Mouse (Mus musculus) kidney, postnatal 4 days (tissue): ENCODE data around the gene Cyp11a1.

ENCODE experiments used
- DNase-seq, 2 experiments: peaks; one replicate each; pipeline ENCODE4 v3.0.0; 2021; ENCODE audit warnings: mixed read lengths in 2 of 2

Cyp11a1 gene

GRCm38 (mm10) chr9:58047061-58047460, 40.9 kb downstream of the Cyp11a1 start:
- peak in 1 of 2 experiments; percentile 55 for DNase-seq

DNA sequence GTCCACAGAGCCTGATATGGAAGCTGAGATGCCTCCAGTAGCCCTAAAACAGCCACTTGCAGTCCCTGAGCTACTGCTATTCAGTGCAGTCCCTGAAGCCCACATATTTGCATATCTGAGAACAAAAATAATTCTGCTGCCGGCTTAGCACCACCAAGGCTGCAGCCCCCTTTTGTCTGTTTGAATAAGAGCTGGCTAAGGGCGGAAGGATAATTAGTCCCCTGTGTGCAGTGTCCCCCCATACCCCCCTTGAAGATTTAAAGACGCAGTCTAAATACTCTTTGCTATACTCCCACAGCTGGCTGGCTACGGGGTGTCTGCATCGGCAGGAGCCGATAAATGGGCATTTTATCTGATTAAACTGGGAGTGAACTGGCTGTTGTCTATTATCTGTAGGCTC, 42.4 kb downstream of the Cyp11a1 start:
- no peak for DNase-seq

GRCm38 (mm10) chr9:58049186-58049585, 43.0 kb downstream of the Cyp11a1 start:
- no peak for DNase-seq

- no peak for DNase-seq
These were observed 43.6 kb downstream of the Cyp11a1 start for GRCm38 (mm10) chr9:58049861-58050260.

GRCm38 (mm10) chr9:58051937-58052336, 45.7 kb downstream of the Cyp11a1 start:
- DNase-seq = no peak

DNA sequence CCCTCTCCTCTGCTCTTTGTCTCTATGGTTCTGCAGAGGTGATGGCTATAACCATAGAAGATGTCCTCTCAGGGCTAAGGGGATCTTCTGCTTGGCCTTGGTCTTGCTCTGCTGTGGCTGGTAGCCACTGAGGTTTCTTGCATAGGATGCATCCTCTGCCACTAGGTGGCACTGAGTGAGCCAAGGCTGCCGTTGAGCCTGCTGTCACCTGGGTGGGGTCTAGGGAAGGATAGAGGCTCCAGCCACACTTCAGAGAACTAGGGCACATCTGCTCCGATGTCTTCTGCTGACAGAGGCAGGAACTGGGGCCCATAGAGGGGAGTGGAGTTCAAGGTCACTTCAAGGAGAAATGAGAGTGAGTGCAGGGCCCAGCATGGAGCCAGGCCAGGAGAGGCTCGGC, 46.9 kb downstream of the Cyp11a1 start:
- peak; percentile 75 to 80 for DNase-seq

DNA sequence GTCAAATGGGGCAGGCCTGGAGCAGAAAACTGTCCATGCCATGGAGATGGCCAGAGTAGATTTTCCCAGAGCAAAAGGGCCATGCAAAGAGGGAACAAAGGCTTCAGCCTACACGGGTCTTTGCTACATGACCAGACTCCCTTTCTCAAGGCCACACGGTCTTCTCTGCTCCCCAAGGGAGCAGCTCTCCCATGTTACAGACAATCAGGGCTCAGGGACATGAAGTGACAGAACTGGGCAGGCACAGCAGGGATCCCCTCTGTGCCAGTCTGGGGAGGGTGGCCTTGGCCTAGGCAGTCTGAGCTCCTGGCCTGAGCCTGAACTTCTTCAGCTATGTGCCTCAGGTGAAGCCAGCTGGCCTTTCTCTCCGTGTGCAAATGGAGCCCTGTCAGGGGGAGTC, 47.3 kb downstream of the Cyp11a1 start:
- DNase-seq = no peak

GRCm38 (mm10) chr9:58054032-58054431, 47.8 kb downstream of the Cyp11a1 start:
- DNase-seq = no peak

DNA sequence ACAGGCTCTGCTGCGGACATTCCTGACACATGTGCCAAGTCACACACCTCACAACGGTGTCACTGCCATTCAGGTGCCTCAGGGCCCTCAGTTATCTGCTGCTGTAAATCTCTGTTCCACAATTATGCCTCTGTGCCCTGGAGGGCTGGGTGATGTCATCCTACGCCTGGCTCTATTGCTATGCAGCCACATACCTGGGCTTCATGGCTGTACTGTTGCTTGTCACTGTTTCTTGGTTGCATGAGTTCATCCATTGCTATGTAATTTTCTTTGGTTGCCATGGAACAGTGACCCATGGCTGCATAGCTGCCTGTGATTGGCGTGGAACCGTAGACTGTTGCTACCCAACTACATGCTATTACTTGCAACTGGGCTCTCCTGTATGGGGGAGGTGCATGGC, 49.5 kb downstream of the Cyp11a1 start:
- DNase-seq = no peak

DNA sequence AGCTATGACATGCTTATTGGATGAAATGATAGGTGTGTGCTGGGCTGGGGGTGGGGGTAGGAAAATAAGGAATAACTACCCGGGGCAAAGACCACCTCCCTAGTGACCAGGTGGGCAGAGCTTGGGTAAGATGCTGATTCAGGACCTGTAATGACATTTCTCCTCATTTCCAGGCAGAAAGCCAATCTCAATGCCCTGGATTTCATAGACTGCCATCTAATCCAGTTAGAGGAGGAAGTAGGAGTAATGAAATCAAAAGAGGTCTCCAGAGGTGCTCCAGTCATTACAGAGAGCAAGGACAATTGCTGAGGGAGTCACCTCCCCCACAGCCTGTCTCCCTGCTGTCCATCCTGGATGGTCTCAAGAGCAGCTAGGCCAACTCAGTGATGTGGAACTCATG, 53.7 kb downstream of the Cyp11a1 start:
- DNase-seq = no peak

- DNase-seq = peak; percentile 91 to 92
These were observed 54.8 kb downstream of the Cyp11a1 start for GRCm38 (mm10) chr9:58060677-58061667.

- DNase-seq = no peak
These were observed 57.3 kb downstream of the Cyp11a1 start, which contains the start of gene Stra6 for GRCm38 (mm10) chr9:58063531-58063930. Gene Stra6, plus strand, starts transcription at chr9:58063788.

- DNase-seq = no peak
These were observed 59.3 kb downstream of the Cyp11a1 start for GRCm38 (mm10) chr9:58065532-58065931.

DNA sequence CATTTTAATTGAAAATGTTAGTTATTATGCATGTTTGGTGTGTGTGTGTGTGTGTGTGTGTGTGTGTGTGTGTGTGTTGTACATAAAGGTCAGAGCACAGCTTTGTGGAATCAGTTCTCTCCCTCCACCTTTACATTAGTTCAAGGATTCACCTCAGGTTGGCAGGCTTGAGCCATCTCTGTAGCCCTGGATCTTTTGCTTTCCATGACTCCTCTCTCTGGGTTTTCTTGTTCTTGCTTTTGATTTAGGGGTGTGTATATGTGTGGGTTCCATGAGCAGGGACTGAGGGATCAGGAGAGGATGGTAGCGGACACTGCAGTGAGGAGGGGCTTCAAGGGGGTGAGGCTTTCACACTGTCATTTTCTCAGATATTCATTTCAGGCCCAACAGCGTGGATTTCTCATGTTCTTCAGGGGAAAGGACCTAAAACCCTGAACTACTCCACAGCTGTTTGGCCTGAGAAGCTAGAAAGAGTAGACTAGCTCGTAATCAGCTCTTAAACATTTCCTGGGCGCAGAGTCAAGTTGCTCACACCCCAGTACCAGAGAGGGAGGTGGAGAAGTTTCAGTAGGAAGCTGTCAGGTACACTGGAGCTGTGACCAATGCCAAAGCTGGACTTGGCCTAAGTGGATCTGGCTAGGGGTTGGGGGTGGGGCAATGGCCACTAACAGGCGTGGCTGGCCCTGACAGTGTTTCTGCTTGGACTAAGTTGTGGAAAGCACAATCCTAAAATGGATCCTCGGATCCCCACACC, 59.9 kb downstream of the Cyp11a1 start:
- no peak for DNase-seq

- no peak for DNase-seq
These were observed 60.5 kb downstream of the Cyp11a1 start for GRCm38 (mm10) chr9:58066731-58067095.

DNA sequence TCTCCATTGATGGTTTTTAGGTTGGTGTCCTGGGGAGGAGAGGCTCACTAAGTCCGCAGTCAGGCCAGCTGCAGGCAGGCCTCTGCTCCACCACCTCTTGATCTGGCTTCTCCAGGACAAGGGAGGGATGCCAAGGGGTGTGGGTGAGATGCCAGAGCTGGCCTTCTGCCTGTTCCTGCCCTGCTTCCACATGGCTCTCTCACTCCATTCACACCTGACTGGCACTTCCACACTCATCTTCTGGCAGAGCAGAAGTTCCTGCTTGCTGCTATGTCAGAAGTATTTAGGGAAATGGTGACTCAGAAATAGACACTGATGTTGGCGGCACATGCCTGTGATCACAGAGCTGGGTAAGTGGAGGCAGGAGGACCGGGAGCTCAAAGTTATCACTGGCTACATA, 61.3 kb downstream of the Cyp11a1 start:
- DNase-seq = no peak

DNA sequence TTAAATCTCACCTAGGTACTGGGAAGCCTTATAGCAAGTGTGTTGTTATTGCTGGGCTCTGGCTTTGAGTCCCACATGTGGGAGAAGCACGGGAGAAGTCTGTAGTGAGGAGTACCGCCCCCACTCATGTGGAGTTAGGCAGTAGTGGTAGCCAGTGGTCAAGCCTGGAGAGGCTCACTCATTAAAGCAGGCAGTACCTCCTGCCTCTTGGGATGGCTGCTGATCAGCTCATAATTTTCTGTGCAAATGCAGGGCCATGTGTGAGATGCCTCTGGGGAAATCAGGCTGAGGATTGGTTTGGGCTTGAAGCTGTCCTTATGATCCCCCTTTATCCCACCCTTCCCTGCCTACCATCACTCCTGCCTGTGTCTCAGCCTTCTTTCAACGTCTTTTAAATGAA, 68.3 kb downstream of the Cyp11a1 start:
- DNase-seq = no peak
